Mouse (Mus musculus) thymus, adult 2 months (tissue): ENCODE data around the gene Erich6. TPM values are rescaled to one million over a fixed set of nuclear protein-coding genes. Genes with fewer than 3 reads are reported as not detected.

Experiments
- DNase-seq: peaks from one replicate; pipeline ENCODE4 v3.0.0; 2021
- H3K27ac ChIP-seq: fragments of 200-500 bp; 2 replicates; pipeline ENCODE4 v1.5.1; 2012; ENCODE audit warnings: low read length, control low read depth; ENCODE audit not compliant: control insufficient read depth, insufficient read depth
- H3K27me3 ChIP-seq: fragments of 200-500 bp; 2 replicates; pipeline ENCODE4 v1.6.1; 2012; ENCODE audit warnings: mild to moderate bottlenecking, low read length, moderate library complexity, mixed read lengths; ENCODE audit not compliant: control insufficient read depth, insufficient read depth
- H3K36me3 ChIP-seq: fragments of 200-500 bp; 2 replicates; pipeline ENCODE4 v1.6.1; 2012; ENCODE audit warnings: mild to moderate bottlenecking, low read length, moderate library complexity; ENCODE audit not compliant: control insufficient read depth, insufficient read depth
- H3K4me1 ChIP-seq: fragments of 200-500 bp; replicated peaks from 2 replicates; pipeline ENCODE4 v1.6.1; 2012; ENCODE audit warnings: low read length; ENCODE audit not compliant: control insufficient read depth, insufficient read depth
- H3K4me3 ChIP-seq: fragments of 200-500 bp; 2 replicates; pipeline ENCODE4 v1.5.1; 2012; ENCODE audit warnings: mild to moderate bottlenecking, low read length, control low read depth, moderate library complexity; ENCODE audit not compliant: control insufficient read depth, insufficient read depth
- CTCF ChIP-seq: fragments of 200-500 bp; IDR thresholded peaks from 2 replicates; pipeline ENCODE4 v1.5.1; 2012; ENCODE audit warnings: mild to moderate bottlenecking, control low read depth, low read length, moderate library complexity, borderline replicate concordance; ENCODE audit not compliant: control insufficient read depth, poor library complexity, insufficient read depth; ENCODE audit errors: extremely low read depth
- POLR2A ChIP-seq: fragments of 200-500 bp; IDR thresholded peaks from 2 replicates; pipeline ENCODE4 v1.6.1; 2012; ENCODE audit warnings: mild to moderate bottlenecking, low read length, control low read depth, moderate library complexity; ENCODE audit not compliant: control insufficient read depth, poor library complexity, insufficient read depth; ENCODE audit errors: extremely low read depth
- WGBS: fragments of 180-500 bp; shearing (Covaris S2); methylation state at CpG from one replicate; pipeline ENCODE4 v1.1.7; 2018; 5-methylcytosine and 5-hydroxymethylcytosine counted together
- polyA plus RNA-seq: library from polyadenylated mRNA; depleted of rRNA; stranded (reverse); fragments of >200 nt; gene quantifications from 2 replicates; pipeline ENCODE4 v1.2.3, GENCODE M21; 2012; rRNA removed

The Erich6 gene
- polyA plus RNA-seq, 1 experiment = not detected

DNA sequence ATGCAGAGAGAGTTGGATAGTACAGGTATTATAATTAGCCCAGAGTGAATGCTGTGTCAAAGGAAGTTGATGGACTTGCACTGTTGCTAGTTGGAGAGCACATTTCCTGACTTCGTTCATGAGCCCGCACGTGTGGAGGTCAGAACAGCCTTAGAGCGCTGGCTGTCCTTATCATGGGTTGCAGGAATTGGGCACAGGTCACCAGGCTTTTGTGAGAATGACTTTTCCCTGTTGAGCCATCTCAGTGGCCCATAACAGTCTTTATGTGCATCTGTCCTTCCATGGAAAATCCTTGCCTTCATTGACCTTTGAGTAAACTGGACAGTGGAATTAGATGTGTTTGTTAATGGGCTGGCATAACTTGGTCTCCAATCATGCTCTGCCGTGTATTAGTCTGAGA is 54.7 kb downstream of the Erich6 start:
- Histone ChIP-seq H3K27me3 (no peaks in the 10 kb centered on the region), H3K4me3 (no peak overlapping the region), H3K4me1 (peaks cover 7% of the 10 kb centered on the region), H3K36me3 (peaks cover 6% of the 10 kb centered on the region), H3K27ac (no peak overlapping the region)
- no peak for DNase-seq
- 34% methylated on average over 5 of the region's 5 CpGs for WGBS
- TF ChIP-seq POLR2A (no peak), CTCF (no peak)

DNA sequence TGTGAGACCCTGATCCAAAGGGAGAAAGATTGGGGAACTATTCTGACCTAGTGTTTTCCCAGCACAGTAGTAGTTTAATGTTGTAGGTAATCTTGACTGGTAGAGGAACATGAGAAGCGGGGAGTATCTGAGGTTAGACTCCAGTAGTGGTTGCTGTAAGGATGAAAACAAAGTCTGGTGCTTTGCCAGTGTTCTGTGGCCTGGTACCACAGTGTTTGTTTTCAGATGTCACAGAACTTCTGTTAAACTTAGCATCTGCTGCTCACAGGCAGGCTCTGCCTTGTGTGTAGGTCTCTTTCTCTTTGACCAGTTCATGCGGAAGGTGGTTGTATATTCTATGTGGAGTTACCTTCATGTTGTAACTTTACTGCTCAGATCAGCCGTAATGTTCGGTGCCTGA is 55.5 kb downstream of the Erich6 start:
- no peak overlapping the region for H3K4me3 ChIP-seq
- no peaks in the 10 kb centered on the region for H3K27me3 ChIP-seq
- no peak for TF ChIP-seq POLR2A
- no peak for TF ChIP-seq CTCF
- H3K4me1 ChIP-seq = peaks cover 7% of the 10 kb centered on the region
- H3K36me3 ChIP-seq = peaks cover 3% of the 10 kb centered on the region; the same call in 1 of the 2 replicates
- WGBS = 38% methylated on average over 4 of the region's 4 CpGs
- DNase-seq = no peak
- H3K27ac ChIP-seq = no peak overlapping the region

DNA sequence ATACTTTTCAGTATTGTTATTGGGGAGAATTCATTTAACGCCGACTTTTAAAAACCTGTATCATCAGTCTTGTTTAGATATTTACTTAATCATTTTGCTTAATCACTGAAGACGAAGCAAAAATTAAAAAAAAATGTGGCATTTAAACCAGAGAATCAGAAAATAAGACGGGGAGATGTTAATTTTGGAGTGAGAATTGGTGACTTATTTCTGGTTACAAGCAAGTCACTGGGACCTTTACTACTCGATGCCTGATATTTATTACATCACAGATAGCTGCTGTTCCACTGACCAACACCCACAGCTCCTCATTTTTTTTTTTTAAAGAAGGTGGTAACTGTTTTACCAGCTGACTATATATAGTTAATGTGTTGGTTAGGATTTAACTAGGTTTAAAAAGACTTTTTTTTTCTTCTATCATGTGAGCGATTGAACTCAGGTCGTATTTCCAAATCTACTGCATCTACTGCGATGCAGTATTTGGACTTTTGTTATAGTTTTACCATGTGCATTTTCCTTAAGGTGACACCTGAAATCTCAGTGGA is 59.4 kb downstream of the Erich6 start:
- TF ChIP-seq CTCF (no peak), POLR2A (no peak)
- Histone ChIP-seq H3K27ac (no peak overlapping the region), H3K4me3 (no peak overlapping the region), H3K4me1 (peaks cover 7% of the 10 kb centered on the region), H3K36me3 (no peaks in the 10 kb centered on the region), H3K27me3 (no peaks in the 10 kb centered on the region)
- 17% methylated on average over 8 of the region's 8 CpGs for WGBS
- no peak for DNase-seq

DNA sequence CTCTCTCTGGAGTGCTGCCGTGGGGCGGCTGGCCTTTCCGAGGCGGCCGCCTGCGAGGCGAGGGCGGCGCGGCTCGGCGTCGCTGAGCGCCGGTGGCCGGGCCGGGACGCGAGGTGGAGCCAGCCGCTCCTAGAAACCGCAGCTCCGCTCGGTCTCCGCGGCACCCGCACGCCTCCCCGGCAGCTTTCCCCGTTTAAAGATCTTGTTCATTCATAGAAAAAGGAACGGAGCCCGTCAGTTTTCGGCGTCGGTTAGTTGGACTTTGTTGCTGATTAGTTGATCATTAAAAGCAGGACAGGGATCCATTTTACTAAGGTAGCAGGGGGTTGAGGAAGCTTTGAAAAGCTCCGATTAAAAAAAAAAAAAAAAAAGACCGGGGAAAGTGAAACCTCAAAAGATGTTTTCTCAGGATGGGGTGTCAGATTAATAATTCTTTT is 59.9 kb downstream of the Erich6 start:
- no peak for DNase-seq
- Histone ChIP-seq H3K36me3 (no peaks in the 10 kb centered on the region), H3K27me3 (no peaks in the 10 kb centered on the region), H3K4me1 (0 out of 2 replicates have a peak, but pooled peaks cover 3% of the 10 kb centered on the region), H3K27ac (peak overlapping the region; percentile 59), H3K4me3 (peak overlapping the region; percentile 73)
- WGBS = under 1% methylated on average over 36 of the region's 36 CpGs
- no peak for TF ChIP-seq POLR2A
- no peak for TF ChIP-seq CTCF

DNA sequence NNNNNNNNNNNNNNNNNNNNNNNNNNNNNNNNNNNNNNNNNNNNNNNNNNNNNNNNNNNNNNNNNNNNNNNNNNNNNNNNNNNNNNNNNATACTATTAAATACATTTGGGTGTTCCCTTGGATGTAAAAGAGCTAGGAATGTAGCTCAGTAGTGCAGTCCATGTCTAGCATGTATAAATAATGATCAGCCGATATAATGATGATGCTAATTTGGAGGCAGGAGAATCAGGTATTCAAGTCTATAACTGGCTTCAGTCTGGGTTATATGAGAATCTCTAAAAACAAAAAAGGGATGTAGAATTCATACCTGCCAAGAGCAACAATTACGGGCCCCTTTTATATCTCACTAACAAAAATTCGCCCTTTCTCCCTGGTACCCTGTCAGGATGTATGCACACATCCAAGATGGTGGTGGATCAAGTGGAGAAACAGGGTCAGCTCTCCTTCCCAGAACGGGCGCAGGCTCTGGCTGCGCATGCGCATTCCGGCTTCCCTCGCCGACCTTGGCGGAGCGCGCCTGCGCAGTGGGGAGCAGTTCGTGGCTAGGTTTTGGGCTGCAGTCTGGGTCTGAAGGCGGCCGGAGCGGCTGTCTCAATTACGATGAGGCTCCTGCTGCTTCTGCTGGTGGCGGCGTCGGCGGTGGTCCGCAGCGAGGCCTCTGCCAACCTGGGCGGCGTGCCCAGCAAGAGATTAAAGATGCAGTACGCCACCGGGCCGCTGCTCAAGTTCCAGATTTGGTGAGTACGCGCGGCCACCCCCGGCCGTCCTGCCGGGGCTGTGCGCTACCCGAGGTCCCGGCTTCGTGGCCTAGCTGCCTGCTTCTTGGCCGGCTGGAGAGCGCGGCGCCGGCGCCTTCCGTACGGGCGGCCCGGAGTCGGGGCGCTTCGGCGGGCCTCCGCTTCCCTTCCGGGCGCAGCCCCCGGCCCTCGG is 60.6 kb downstream of the Erich6 start, which contains the start of gene Selenot:
Gene Selenot (plus strand): TSS at position 500 of the 930 bp plus-strand sequence.
- TF ChIP-seq CTCF (peak; percentile 20; the same call in 1 of the 2 replicates), POLR2A (peak; percentile 94)
- Histone ChIP-seq H3K4me1 (0 out of 2 replicates have a peak, but pooled peaks cover 3% of the 10 kb centered on the region), H3K4me3 (peak within 1 kb of the TSS; percentile 73), H3K27me3 (no peaks in the 10 kb centered on the region), H3K36me3 (no peaks in the 10 kb centered on the region), H3K27ac (peak within 1 kb of the TSS; percentile 59)
- 2% methylated on average over 59 of the region's 59 CpGs for WGBS
- DNase-seq = peak; percentile 95

DNA sequence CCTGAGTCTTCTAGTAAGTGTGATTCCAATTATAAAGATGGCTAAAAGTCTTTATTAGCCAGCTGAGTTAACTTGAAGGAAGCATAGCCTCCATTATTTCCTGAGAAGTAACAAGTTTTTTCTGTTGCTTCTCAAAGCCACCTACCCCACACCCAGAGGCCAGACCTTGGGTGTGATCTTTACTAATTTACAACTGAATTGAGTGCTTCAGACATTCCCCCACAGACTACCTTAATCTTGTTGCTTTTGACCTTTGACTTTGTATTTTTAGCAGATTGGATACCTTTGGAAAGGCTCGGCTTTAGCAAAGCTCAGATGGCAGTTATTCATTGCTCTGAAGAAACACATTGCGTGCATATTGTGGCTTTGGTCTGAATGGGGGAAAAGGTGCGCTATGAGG is 66.2 kb downstream of the Erich6 start:
- Histone ChIP-seq H3K4me3 (no peak overlapping the region), H3K4me1 (no peaks in the 10 kb centered on the region), H3K27ac (no peak overlapping the region), H3K27me3 (no peaks in the 10 kb centered on the region), H3K36me3 (no peaks in the 10 kb centered on the region)
- TF ChIP-seq POLR2A (no peak), CTCF (no peak)
- DNase-seq = no peak
- 97% methylated on average over 3 of the region's 3 CpGs for WGBS

Other genes starting within 250 kb of the Erich6 start
- gene Tsc22d2, start 222.5 kb downstream of the Erich6 start, polyA plus RNA-seq = 21.4 and 29.7 TPM in 2 replicates
- 13.0 and 14.1 TPM in 2 replicates for gene Eif2a, start 111.4 kb downstream of the Erich6 start, polyA plus RNA-seq
- gene Serp1, start 111.3 kb downstream of the Erich6 start, polyA plus RNA-seq = 33.9 and 38.1 TPM in 2 replicates
- gene Selenot, start 60.6 kb downstream of the Erich6 start, polyA plus RNA-seq = 36.6 and 41.4 TPM in 2 replicates
- gene Siah2, start 55.2 kb upstream of the Erich6 start, polyA plus RNA-seq = 19.4 and 29.1 TPM in 2 replicates
- gene Mindy4b-ps, start 185.1 kb upstream of the Erich6 start, polyA plus RNA-seq = not detected in 2 replicates
- gene Clrn1, start 248.1 kb upstream of the Erich6 start, polyA plus RNA-seq = 0.39 TPM in 1 of 2 replicates, not detected in the other